Comparison of ENCODE assay signal across 10 mouse cellular contexts in genomic region chr14:79034511-79034913, GRCm38 (mm10).
A peak's percentile ranks its signal among the peaks of the same experiment; 100 is the strongest.
DNase-seq lines count a peak whose midpoint lies in the region; ATAC-seq lines count a peak whose summit lies in the region.
"Had no signal": no experiment of that assay in that cellular context is flagged by ENCODE, and none has a peak within 500 bp of the region (broad histone marks: within the 10 kb centered on the region; RNA-seq: fewer than 3 reads in every experiment).

No protein-coding gene starts in this region.

- WGBS in forebrain, embryonic 10.5 days, result 79% methylated on average over 9 of the region's 9 CpGs
- WGBS in forebrain, embryonic 11.5 days, result 73% methylated on average over 9 of the region's 9 CpGs
- WGBS in kidney, embryonic 15.5 days, result 42% methylated on average over 9 of the region's 9 CpGs
- WGBS in embryonic facial prominence, embryonic 10.5 days, result 68% methylated on average over 9 of the region's 9 CpGs

- H3K9me3 ChIP-seq in forebrain, embryonic 10.5 days, result no peaks in the 10 kb centered on the region
- no peaks in the 10 kb centered on the region for H3K9me3 ChIP-seq in forebrain, embryonic 11.5 days (ENCODE audit: control insufficient read depth, low read length)
- H3K9me3 ChIP-seq in kidney, embryonic 15.5 days (replicated peaks), result no peaks in the 10 kb centered on the region
- no peaks in the 10 kb centered on the region for H3K9me3 ChIP-seq in embryonic facial prominence, embryonic 10.5 days

- DNase-seq in forebrain, embryonic 10.5 days (ENCODE audit: extremely low spot score, low spot score), result no peak
- DNase-seq in forebrain, embryonic 11.5 days (ENCODE audit: low spot score), result no peak
- DNase-seq in kidney, adult 11 months, result no peak
- no peak for DNase-seq in embryonic facial prominence, embryonic 10.5 days (ENCODE audit: low spot score)
- DNase-seq in lung, postnatal 14 days, result peak; percentile 57
- DNase-seq in right cerebral cortex, postnatal 36 days (ENCODE audit: low spot score in 2 of 2), result no peak
- no peak for DNase-seq in cerebellum, postnatal 25 days
- DNase-seq: cerebellum, adult 9-10 months; gastrocnemius, postnatal 25 days had no signal

- H3K27me3 ChIP-seq in forebrain, embryonic 10.5 days (ENCODE audit: poor library complexity, severe bottlenecking), result no peaks in the 10 kb centered on the region
- no peaks in the 10 kb centered on the region for H3K27me3 ChIP-seq in forebrain, embryonic 11.5 days (ENCODE audit: control insufficient read depth, insufficient read depth, low read length)
- H3K27me3 ChIP-seq in kidney, embryonic 15.5 days, result no peaks in the 10 kb centered on the region
- no peaks in the 10 kb centered on the region for H3K27me3 ChIP-seq in embryonic facial prominence, embryonic 10.5 days (replicated peaks; ENCODE audit: low read depth, poor library complexity, severe bottlenecking)

- H3K27ac ChIP-seq in forebrain, embryonic 10.5 days, result peak overlapping the region; percentile 58; the same call in 1 of the 2 replicates
- no peak overlapping the region for H3K27ac ChIP-seq in forebrain, embryonic 11.5 days (ENCODE audit: low read depth, low read length)
- H3K27ac ChIP-seq in kidney, embryonic 15.5 days, result peak overlapping the region; percentile 41; the same call in 1 of the 2 replicates
- peak overlapping the region; percentile 57; the same call in 1 of the 2 replicates for H3K27ac ChIP-seq in embryonic facial prominence, embryonic 10.5 days (replicated peaks)

- H3K4me3 ChIP-seq in forebrain, embryonic 10.5 days, result no peak overlapping the region
- no peak overlapping the region for H3K4me3 ChIP-seq in forebrain, embryonic 11.5 days (ENCODE audit: low read depth, low read length)
- no peak overlapping the region for H3K4me3 ChIP-seq in kidney, embryonic 15.5 days (replicated peaks)
- H3K4me3 ChIP-seq in embryonic facial prominence, embryonic 10.5 days, result no peak overlapping the region

- H3K4me2 ChIP-seq in forebrain, embryonic 11.5 days (ENCODE audit: low read depth, low read length, severe bottlenecking), result no peak overlapping the region
- H3K4me2 ChIP-seq in kidney, embryonic 15.5 days, result peak overlapping the region; percentile 12; the same call in 1 of the 2 replicates

- no peak overlapping the region for H3K9ac ChIP-seq in forebrain, embryonic 11.5 days (ENCODE audit: low read length)
- H3K9ac ChIP-seq in kidney, embryonic 15.5 days, result no peak overlapping the region

- ATAC-seq in forebrain, embryonic 11.5 days (replicated peaks; ENCODE audit: low FRiP score), result no peak
- ATAC-seq in kidney, embryonic 15.5 days (replicated peaks; ENCODE audit: low FRiP score), result 0 out of 2 replicates have a peak, but pooled peaks have one; percentile 65

- peaks cover 19% of the 10 kb centered on the region for H3K4me1 ChIP-seq in forebrain, embryonic 10.5 days
- no peaks in the 10 kb centered on the region for H3K4me1 ChIP-seq in forebrain, embryonic 11.5 days (replicated peaks; ENCODE audit: control insufficient read depth, insufficient read depth, low read length)
- H3K4me1 ChIP-seq in kidney, embryonic 15.5 days, result peaks cover 4% of the 10 kb centered on the region
- peaks cover 21% of the 10 kb centered on the region for H3K4me1 ChIP-seq in embryonic facial prominence, embryonic 10.5 days

- H3K36me3 ChIP-seq in forebrain, embryonic 10.5 days (replicated peaks), result no peaks in the 10 kb centered on the region
- no peaks in the 10 kb centered on the region for H3K36me3 ChIP-seq in forebrain, embryonic 11.5 days (ENCODE audit: control insufficient read depth, insufficient read depth, low read length)
- H3K36me3 ChIP-seq in kidney, embryonic 15.5 days, result peaks cover 5% of the 10 kb centered on the region; the same call in 1 of the 2 replicates
- no peaks in the 10 kb centered on the region for H3K36me3 ChIP-seq in embryonic facial prominence, embryonic 10.5 days (replicated peaks)
